Mouse (Mus musculus) left cerebral cortex, adult 8-10 months (tissue): ENCODE measurements around the gene Hrct1. TPM values are rescaled to one million over a fixed set of nuclear protein-coding genes. Genes with fewer than 3 reads are reported as not detected.
A peak's percentile ranks its signal among the peaks of the same experiment; 100 is the strongest.

Source experiments
- DNase-seq, 2 experiments: peaks; one replicate each; pipeline ENCODE4 v3.0.0; 2022; ENCODE audit warnings: low spot score in 2 of 2
- total RNA-seq, 4 experiments: library from RNA; stranded (reverse); gene quantifications; 2 replicates each; pipeline ENCODE4 v1.2.4; 2022

Gene Hrct1
- total RNA-seq, 4 experiments from 2014 or later: 0.60 to 0.91 (median 0.75) TPM

GRCm38 (mm10) chr4:43727718-43728575, 959 bp downstream of the Hrct1 start:
- no peak for DNase-seq

GRCm38 (mm10) chr4:43728576-43728954, 1.6 kb downstream of the Hrct1 start:
- no peak for DNase-seq

- no peak for DNase-seq
Observed at GRCm38 (mm10) chr4:43729126-43729525, 2.1 kb downstream of the Hrct1 start.

GRCm38 (mm10) chr4:43729794-43730550, 3.0 kb downstream of the Hrct1 start, which contains the start of gene Spaar:
TSS of gene Spaar (plus strand) at chr4:43730034.
- DNase-seq: no peak

DNA sequence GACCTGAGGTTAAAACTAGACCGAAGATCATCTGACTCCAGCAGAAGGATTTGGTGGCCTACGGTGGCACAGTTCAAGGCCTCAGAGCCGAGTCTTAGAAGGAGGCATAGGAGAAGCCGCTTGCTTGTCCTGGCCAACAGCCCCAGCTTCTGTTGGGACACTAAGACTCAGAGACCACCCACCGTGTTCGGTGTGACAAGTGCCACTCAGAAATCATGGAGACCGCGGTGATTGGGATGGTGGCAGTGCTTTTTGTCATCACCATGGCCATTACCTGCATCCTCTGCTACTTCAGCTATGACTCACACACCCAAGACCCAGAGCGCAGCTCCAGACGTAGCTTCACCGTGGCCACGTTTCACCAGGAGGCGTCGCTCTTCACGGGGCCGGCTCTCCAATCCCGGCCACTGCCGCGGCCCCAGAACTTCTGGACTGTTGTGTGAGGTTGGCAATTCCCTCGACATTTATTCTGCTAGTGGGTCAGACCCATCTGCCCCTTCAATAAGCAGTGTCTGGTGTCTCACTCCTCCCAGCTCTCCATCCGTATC, 3.8 kb downstream of the Hrct1 start:
- DNase-seq: no peak

GRCm38 (mm10) chr4:43732171-43732570, 5.2 kb downstream of the Hrct1 start:
- DNase-seq: no peak

DNA sequence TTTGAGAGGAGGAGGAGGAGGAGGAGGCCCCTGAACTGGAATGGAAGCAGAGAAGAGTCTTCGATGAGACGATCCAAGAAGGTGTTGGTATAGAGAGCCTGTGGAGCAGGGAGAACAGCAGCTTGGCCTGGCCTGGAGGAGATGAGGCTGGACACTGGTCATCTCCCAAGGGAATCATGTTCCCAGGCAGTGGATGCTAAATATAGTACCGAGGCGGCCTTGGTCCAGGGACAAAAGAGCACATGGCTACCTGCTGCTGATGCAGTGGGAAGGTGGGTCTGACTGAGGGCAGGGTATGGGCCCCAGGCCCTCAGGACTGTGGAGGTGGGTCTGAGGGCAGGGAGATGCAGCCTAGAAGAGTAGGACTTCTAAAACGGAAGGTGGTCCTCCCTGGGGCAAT, 6.2 kb downstream of the Hrct1 start:
- DNase-seq: no peak

DNA sequence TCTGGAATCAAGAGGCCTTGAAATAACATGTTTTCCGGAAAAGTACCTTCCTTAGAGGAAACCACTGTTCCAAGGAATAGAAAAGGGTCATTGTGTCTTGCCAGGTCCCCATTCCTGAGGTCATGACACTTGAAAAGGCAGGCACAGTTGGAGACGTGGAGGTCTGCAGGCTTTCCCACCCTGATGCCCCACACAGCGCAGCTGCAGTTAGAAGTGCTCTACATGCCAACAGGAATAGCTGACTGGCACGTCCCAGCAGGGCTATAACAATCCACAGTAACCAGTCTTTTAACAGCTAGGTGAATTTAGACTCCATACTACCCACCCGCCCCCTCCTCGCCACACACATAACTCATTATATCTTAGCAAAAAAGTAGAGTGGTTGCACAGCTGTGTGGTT, 10.2 kb downstream of the Hrct1 start:
- DNase-seq: no peak

- no peak for DNase-seq
Observed at GRCm38 (mm10) chr4:43738989-43739674, 12.1 kb downstream of the Hrct1 start.

- no peak for DNase-seq
Observed at GRCm38 (mm10) chr4:43741526-43741925, 14.5 kb downstream of the Hrct1 start.

- DNase-seq: no peak
Observed at GRCm38 (mm10) chr4:43742637-43743036, 15.6 kb downstream of the Hrct1 start.

DNA sequence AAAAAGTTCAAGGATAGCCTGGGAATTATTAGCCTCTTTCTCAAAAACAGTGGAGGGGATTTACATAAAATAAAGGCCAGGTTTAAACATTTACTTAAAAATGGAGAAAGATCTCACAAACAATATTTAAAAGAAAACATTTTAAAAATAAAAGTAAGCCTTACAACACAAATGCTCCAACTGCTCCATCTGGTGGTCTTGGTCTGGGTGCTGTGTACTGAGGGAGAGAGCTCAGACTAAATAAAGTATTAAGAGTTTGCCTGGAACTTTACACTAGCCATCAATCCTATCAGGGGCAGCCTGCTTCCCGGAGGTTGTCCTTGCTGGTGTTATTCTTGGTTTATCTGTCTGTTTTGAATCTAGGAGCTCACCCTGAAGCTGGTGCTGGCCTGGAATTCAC, 16.1 kb downstream of the Hrct1 start:
- DNase-seq: no peak

DNA sequence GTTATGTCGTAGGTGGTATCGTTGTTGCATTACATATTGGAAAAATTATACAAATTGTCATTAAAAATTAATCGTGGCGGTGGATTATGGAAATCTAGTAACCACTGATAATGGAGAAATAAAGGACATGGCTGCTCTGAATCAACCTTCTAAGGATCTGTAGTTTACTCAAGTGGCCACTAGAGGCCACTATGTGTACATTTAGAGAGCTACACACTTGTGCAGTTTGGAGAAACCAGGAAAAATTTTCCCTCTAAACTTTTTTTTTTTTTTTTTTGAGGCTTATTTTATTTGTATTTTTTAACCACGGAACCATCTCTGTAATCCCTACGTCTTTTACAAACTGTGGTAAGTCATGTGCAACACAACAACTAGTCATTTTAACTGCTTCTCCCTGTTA, 18.2 kb downstream of the Hrct1 start:
- no peak for DNase-seq

DNA sequence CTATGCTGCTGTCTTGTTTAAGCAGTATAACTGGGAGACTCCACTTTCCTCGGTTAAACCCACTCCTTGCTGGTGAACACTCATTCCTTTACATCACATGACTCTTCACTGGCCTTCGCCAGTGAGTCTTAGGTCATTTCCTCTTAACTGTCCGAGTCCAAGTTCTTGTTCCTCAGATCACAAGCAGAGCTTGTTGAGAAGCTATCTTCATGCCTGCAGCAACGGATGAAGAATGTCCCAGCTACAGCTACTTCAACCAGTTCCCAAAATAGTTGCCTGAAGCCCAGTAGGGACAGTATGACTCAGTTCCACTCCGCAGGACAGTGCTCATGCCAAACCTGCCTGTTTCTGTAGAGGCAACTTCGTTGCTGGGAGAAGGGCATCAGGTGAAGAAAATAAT, 30.2 kb downstream of the Hrct1 start:
- no peak for DNase-seq

GRCm38 (mm10) chr4:43759571-43760418, 32.8 kb downstream of the Hrct1 start:
- peak in 1 of 2 experiments; percentile 14 for DNase-seq

DNA sequence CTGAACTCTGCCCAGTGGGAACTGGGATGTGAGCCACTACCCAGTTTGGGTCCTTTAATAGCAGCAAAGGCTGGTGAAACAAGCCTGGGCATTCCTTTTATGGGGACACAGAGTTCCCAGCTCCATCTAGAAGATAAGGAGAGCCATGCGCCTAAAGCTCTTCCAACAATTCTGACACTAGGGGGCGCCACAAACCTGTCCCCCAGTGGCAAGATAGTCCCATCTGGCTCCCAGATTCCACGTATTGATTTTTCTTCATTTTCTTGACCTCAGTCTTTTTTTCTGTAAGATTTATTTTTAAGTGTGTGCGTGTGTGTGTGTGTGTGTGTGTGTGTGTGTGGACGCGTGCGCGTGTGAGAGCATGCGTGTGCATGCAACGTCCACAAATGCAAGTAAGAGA, 33.5 kb downstream of the Hrct1 start:
- DNase-seq: no peak

DNA sequence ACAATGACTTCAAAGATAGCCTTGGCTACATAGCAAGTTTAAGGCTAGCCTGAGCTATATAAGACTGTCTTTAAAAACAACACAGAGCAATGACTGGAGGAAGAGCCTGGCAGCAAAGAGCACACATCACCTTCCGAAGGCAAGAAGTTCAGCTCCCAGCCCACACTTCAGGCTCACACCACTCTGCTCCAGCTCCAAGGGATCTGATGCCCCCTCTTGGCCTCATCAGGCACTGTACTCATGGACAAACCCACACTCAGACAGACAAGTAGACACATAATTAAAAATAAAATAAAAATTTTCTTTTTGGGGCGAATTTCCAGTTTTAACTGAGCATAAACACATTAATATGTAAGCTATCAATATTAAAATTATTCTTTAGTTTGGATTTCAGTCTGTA, 34.3 kb downstream of the Hrct1 start:
- no peak for DNase-seq

- DNase-seq: peak in 1 of 2 experiments; percentile 54
Observed at GRCm38 (mm10) chr4:43763410-43763809, 36.4 kb downstream of the Hrct1 start.

DNA sequence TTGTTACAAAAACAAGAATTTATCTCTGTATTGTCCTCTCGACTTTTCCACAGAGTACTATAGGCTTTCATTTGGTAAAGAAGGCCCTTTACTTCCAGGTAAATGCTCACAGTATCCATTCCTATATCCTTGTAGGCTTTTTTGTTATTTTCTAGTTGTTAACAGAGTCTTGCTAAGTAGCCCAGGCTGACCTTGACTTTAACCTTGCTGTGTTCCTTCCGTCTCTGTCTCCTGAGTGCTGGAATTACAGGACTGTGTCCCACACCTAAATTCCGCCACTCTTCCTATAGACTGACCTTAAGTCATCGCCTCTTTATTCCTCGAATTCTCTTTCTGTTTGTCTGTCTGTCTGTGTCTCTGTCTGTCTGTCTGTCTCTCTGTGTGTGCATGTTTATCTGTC, 41.4 kb downstream of the Hrct1 start:
- DNase-seq: no peak

- DNase-seq: no peak
Observed at GRCm38 (mm10) chr4:43769374-43769773, 42.4 kb downstream of the Hrct1 start.

DNA sequence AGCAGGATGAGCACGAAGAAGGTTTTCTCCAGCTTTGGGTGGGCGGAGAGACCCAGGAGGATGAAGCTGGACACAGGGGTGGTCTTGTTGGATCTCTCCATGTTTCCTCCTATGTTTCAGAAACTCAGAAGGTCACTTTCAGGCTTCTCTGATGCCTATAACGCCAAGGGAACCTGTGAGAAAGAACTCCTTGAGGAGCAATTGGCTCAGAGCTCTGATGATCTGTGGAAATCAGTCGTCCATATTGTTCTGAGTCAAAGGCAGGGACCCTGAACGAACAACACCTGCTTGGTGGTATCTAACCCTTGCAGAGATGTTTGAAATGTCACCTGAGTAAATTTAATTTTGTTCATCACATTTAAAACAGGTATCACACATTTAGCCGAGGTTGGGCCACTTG, 43.9 kb downstream of the Hrct1 start, which contains the start of gene Olfr159:
Gene Olfr159 (minus strand): TSS at position 101 of the 400 bp plus-strand sequence.
- no peak for DNase-seq
